Mouse (Mus musculus): Measurements from ENCODE around the gene Lta. TPM values are rescaled to one million over a fixed set of nuclear protein-coding genes. Genes with fewer than 3 reads are reported as not detected.

Lta gene
- total RNA-seq (2021): under 1 TPM; 0.42 to 0.78 TPM
- long read RNA-seq, experiment 1: 0 reads
- long read RNA-seq, experiment 2: 0 reads

- no peak for DNase-seq
- intact Hi-C loops (cut with DNase I; ENCODE audit: low total_unique reads): no loop called here
Measured at GRCm38 (mm10) chr17:35204494-35205379, at the start of gene Lta. TSS of gene Lta (minus strand) at chr17:35205351.

DNA sequence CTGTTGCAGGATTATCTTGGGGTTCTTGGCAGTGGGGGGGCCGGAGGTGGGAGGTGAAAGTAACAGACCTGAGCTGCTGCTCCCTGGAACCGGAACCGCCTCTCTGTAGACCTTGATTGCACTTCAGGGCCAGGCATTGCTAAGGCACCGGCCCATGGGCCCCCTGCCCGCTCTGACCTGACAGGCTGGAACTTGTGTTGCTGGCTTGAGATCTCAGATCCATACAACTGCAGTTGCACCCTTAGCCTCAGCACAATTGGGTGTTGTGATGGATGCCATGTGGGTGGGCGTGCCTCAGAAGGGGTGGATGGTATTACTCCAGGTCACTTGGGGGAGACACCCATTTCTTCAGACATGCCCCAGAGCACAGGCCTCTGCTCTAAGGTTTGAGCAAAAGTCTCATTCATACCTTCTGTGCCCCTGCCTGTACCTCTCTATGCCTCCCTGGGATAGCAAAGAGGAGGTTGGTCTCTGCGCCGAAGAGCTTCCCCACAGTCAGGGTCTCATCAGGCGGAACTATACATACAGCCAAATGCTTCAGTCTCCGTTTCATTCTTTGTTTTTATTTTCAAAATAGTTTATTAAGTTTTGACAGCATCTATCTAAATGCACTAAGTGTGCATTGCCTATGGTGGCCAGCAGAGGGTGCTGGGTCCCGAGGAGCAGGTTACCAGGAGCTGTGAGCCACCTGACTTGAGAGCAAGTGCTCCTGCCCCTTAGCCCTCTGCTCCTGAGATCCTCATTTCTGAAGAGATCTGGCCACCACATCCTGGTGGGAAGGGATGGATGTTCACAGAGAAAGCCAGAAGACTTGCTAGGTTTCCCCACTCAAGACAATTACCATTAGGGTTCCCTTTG, 49.3 kb upstream of the Lta start:
- DNase-seq: no peak
- intact Hi-C loops (cut with DNase I; ENCODE audit: low total_unique reads): no loop called here

DNA sequence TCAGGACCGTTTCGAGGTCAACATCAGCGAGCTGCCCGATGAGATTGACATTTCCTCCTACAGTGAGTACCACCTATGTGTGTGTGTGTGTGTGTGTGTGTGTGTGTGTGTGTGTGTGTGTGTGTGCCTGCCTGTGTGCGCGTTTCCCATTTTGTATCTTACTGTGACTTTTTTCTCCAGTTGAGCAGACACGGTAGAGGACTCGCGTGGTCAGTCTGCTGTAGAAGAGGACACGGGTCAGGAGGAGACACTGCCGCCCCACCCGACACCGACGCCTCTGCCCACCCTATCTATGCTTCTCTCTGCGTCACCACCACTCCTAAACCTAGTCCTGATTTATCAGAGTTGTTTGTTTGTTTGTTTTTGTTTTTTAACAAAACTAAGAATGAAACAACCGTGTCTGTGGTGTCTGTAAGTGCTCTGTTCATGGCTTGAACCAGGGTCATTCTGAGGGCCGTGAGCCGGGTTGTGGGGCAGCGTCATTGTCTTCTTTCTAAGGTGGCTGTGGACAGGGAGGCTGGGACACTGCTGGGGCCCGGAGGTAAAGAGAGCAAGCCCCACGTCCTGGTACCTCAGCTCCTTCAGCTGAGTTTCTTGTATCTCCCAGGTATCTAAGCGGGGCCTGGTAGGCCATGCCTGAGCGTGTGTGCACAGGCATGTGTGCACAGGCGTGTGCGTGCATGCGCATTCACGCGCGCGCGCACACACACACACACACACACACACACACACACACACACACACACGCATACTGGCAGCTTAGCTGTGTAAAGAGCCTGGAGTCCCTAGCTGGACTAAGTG, 48.3 kb upstream of the Lta start:
- intact Hi-C loops (cut with DNase I; ENCODE audit: low total_unique reads): no loop called here
- no peak for DNase-seq

DNA sequence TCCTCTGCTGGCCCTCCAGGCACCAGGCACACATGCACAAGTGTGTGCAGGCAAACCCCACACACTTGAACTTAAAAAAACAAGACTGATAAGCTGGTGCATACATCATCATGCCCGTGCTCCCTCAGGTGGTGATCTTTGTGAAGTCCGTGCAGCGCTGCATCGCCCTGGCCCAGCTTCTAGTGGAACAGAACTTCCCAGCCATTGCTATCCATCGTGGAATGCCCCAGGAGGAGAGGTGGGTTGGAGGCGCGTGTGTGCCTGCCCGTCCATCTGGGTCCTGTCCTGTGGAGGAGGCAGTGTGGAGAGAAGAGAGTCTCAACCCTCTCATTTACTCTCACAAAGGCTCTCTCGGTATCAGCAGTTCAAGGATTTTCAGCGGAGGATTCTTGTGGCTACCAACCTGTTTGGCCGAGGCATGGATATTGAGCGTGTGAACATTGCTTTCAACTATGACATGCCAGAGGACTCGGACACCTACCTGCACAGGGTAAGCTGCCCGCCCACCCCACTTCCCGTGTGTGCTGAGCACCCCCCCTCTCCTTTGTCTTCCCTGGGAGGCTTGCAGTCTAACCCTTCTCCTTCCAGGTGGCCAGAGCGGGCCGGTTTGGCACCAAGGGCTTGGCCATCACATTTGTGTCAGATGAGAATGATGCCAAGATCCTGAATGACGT, 47.6 kb upstream of the Lta start:
- DNase-seq: no peak
- intact Hi-C loops (cut with DNase I; ENCODE audit: low total_unique reads): no loop called here

DNA sequence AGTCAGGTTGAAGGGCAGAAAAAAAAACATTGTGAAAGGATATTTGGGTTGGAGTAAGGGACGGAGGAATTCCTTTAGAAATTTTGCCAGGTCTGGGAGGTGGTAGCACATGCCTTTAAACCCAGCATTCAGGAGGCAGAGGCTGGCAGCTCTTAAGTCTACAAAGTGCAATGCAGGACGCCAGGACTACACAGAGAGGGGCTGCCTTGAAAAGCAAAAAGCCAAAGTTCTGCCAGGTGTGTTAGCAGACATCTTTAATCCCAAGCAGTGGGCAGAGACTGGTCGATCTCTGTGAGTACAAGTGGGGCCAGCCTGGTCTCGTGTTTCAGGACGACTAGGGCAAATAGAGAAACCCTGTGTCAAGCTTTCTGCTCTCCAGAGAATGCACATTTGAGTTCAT, 46.8 kb upstream of the Lta start:
- intact Hi-C loops (cut with DNase I; ENCODE audit: low total_unique reads): no loop called here
- DNase-seq: no peak

GRCm38 (mm10) chr17:35251162-35251719, 46.1 kb upstream of the Lta start:
- DNase-seq: no peak
- intact Hi-C loops (cut with DNase I; ENCODE audit: low total_unique reads): no loop called here

- intact Hi-C loops (cut with DNase I; ENCODE audit: low total_unique reads): no loop called here
- no peak for DNase-seq
Measured at GRCm38 (mm10) chr17:35250348-35251120, 45.4 kb upstream of the Lta start.

DNA sequence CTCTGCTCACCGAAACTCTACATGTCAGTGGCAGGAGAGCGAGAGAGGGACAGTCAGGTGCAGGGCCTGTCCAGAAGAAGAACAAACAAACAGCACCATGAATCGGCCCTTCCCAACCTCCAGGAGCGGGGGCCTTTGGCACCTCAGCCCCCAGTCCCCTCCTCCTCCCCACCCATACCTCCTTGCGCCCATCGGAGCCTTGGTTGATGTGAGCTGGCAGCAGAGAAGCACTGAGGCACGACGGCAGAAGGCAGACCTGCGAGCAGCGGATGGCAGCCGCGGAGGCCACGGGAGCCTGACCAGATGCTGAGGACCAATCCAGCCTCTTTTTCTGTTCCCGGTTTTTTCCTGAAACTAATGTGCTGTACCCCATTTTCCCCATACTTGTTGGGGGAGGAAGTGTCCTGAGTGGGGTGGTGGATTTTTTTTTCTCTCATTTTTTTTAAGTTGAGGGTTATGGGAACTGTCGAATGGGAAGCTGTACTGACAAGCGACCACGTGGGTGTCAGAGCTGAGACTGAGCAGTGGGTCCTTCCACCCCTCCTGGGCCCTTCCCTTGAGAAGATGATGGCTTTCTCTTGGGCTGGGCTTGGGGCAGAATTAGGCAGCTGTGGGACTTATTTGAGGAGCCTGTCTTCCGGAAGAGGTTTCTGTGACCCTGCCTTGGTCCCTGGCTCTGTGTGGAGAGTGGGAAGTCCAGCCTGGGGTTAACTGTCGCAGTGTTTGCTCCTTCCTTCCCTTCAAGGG, 44.5 kb upstream of the Lta start:
- intact Hi-C loops (cut with DNase I; ENCODE audit: low total_unique reads): no loop called here
- DNase-seq: no peak

DNA sequence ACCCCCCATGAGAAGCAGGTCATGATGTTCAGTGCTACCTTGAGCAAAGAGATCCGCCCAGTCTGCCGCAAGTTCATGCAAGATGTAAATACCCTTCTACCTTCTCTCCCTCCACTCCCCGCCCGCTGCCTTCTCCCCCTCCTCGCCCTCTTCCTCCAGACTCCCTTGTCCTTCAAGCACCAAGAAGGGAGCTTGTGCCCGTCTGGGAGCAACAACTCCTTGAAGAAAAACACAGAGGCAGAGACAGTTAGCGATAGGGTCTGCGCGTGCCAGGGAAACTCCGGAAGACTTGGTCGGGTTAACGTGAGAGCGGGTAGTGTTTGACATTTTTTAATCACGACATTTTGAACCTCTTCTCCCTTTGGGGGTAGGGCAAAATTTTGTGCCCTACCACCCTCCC, 43.8 kb upstream of the Lta start:
- intact Hi-C loops (cut with DNase I; ENCODE audit: low total_unique reads): no loop called here
- no peak for DNase-seq

DNA sequence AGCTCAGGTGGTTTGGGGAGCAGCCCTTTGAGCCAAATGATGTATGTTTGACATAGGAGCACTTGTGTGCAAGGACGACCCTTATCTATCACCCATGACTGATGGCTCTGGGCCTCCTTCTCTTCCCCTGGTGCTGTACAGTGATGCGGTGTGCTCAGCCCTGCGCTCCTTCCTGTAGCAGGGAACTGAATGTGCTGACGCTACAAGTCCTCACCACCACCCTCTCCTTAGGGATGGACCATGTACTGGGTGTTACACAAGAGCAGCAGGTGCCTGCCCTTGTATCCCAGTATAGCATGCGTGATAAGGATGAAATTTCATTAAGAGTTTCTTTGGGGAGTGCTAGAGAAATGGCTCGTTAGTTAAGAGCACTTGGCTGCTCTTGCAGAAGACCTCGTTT, 42.0 kb upstream of the Lta start:
- intact Hi-C loops (cut with DNase I; ENCODE audit: low total_unique reads): no loop called here
- no peak for DNase-seq

- intact Hi-C loops (cut with DNase I; ENCODE audit: low total_unique reads): no loop called here
Measured at GRCm38 (mm10) chr17:35245731-35246623, 40.8 kb upstream of the Lta start.

DNA sequence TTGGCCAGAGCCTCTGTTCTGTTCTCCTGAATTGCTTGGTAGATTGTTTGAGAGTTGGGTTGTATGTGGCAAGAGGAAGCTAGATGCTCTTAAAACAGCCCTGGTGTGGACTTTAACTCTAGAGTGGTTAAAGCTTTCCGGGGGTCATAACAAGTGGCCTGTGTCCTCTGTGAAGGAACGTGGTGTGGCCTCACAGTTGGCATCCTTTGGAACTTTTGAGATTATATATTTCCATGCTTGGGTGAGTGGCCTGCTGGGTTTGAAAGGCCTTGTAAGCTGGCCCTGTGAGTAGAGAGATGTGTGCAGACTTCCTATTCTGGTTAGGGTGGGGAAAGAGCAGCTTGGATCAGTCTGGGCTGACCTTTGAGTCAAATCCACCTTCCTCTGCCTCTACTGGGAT, 39.8 kb upstream of the Lta start:
- intact Hi-C loops (cut with DNase I; ENCODE audit: low total_unique reads): no loop called here
- no peak for DNase-seq

More at GRCm38 (mm10) chr17:35245731-35246623, 40.8 kb upstream of the Lta start:
- DNase-seq: no peak

GRCm38 (mm10) chr17:35243086-35243485, 37.9 kb upstream of the Lta start:
- peak; percentile 64 for DNase-seq
- intact Hi-C loops (cut with DNase I; ENCODE audit: low total_unique reads): no loop called here

- intact Hi-C loops (cut with DNase I; ENCODE audit: low total_unique reads): no loop called here
- peak; percentile 61 for DNase-seq
Measured at GRCm38 (mm10) chr17:35242015-35242941, 37.1 kb upstream of the Lta start.

DNA sequence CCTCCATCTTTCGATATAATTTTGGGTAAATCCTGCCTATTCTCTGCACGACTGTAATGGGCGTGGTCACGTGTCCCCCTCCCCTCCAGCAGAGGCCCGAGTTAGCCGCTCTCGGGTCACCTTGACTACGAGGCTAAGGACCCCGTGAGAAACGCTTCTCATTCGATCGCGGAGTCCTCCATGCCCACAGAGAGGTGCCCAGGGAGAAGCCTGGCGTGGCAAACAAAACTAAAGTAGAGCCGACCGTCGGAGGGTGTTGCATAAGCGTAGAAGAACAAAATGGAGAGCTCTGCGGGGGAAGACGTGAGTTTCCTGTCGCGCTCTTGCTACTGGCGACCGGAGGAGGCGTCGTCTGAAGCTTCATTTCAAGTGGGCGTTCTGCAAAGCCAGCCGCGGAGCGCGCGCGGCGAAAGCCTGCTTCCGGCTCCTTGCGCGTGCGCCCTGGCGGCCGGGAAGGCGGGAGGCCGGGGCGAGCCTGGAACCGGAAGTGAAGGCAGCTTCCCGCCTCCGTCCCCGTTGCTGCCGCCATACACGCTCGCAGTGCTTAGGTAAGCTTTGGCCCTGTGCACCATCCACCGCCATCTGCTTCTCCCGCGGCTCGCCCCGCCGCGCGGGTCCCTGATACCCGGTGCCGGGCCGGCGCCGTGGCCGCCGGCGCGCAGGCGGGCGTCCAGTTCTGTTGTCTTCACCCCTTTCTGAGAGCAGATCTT, 36.3 kb upstream of the Lta start, which contains the start of gene Ddx39b:
Gene Ddx39b (plus strand): TSS at position 442 of the 710 bp plus-strand sequence.
- intact Hi-C loops (cut with DNase I; ENCODE audit: low total_unique reads): no loop called here
- peak; percentile 96 for DNase-seq

Data from gastrocnemius, postnatal 14 days (tissue).